Mouse (Mus musculus): ENCODE measurements around the gene Tmem235. TPM values are rescaled to one million over a fixed set of nuclear protein-coding genes. Genes with fewer than 3 reads are reported as not detected.

The Tmem235 gene
- polyA plus RNA-seq, 1 experiment from 2014 or later = not detected

GRCm38 (mm10) chr11:117834086-117834485 lies 26.5 kb upstream of the Tmem235 start:
- H3K27me3 ChIP-seq = no peaks in the 10 kb centered on the region
- WGBS = 87% methylated on average over 8 of the region's 8 CpGs
- no peak overlapping the region for H3K9ac ChIP-seq
- no peaks in the 10 kb centered on the region for H3K9me3 ChIP-seq
- no peaks in the 10 kb centered on the region for H3K36me3 ChIP-seq
- peaks cover 29% of the 10 kb centered on the region for H3K4me1 ChIP-seq
- no peak overlapping the region for H3K4me3 ChIP-seq
- no peak for ATAC-seq (ENCODE audit: borderline replicate concordance, extremely low read depth, low FRiP score, low TSS enrichment)
- no peak overlapping the region for H3K27ac ChIP-seq
- no peak overlapping the region for H3K4me2 ChIP-seq

- Histone ChIP-seq H3K4me3 (peak overlapping the region; percentile 19), H3K36me3 (no peaks in the 10 kb centered on the region), H3K4me1 (peaks cover 10% of the 10 kb centered on the region; the same call in 1 of the 2 replicates), H3K27me3 (no peaks in the 10 kb centered on the region), H3K9ac (no peak overlapping the region), H3K9me3 (no peaks in the 10 kb centered on the region), H3K27ac (no peak overlapping the region), H3K4me2 (peak overlapping the region; percentile 50)
- WGBS = 22% methylated on average over 13 of the region's 13 CpGs
- ATAC-seq (ENCODE audit: borderline replicate concordance, extremely low read depth, low FRiP score, low TSS enrichment) = no peak
These were observed 24.2 kb upstream of the Tmem235 start for GRCm38 (mm10) chr11:117836306-117836705.

- 59% methylated on average over 2 of the region's 2 CpGs for WGBS
- no peaks in the 10 kb centered on the region for H3K9me3 ChIP-seq
- H3K4me3 ChIP-seq = no peak overlapping the region
- H3K27ac ChIP-seq = no peak overlapping the region
- 0 out of 2 replicates have a peak, but pooled peaks cover 4% of the 10 kb centered on the region for H3K4me1 ChIP-seq
- H3K27me3 ChIP-seq = no peaks in the 10 kb centered on the region
- no peak overlapping the region for H3K4me2 ChIP-seq
- no peak; the same call in 1 of the 2 replicates for ATAC-seq (ENCODE audit: borderline replicate concordance, extremely low read depth, low FRiP score, low TSS enrichment)
- no peak overlapping the region for H3K9ac ChIP-seq
- H3K36me3 ChIP-seq = no peaks in the 10 kb centered on the region
These were observed 22.0 kb upstream of the Tmem235 start for GRCm38 (mm10) chr11:117838572-117838971.

- ATAC-seq (ENCODE audit: borderline replicate concordance, extremely low read depth, low FRiP score, low TSS enrichment) = no peak
- WGBS = 75% methylated on average over 1 of the region's 1 CpGs
- no peak overlapping the region for H3K9ac ChIP-seq
- no peak overlapping the region for H3K4me2 ChIP-seq
- H3K4me1 ChIP-seq = 0 out of 2 replicates have a peak, but pooled peaks cover 4% of the 10 kb centered on the region
- H3K27me3 ChIP-seq = no peaks in the 10 kb centered on the region
- no peak overlapping the region for H3K27ac ChIP-seq
- no peaks in the 10 kb centered on the region for H3K9me3 ChIP-seq
- no peaks in the 10 kb centered on the region for H3K36me3 ChIP-seq
- H3K4me3 ChIP-seq = no peak overlapping the region
These were observed 21.5 kb upstream of the Tmem235 start for GRCm38 (mm10) chr11:117839021-117839420.

GRCm38 (mm10) chr11:117840910-117841309 lies 19.6 kb upstream of the Tmem235 start:
- H3K9me3 ChIP-seq = no peaks in the 10 kb centered on the region
- H3K4me2 ChIP-seq = no peak overlapping the region
- no peaks in the 10 kb centered on the region for H3K27me3 ChIP-seq
- no peak for ATAC-seq (ENCODE audit: borderline replicate concordance, extremely low read depth, low FRiP score, low TSS enrichment)
- H3K36me3 ChIP-seq = no peaks in the 10 kb centered on the region
- H3K27ac ChIP-seq = no peak overlapping the region
- 0 out of 2 replicates have a peak, but pooled peaks cover 4% of the 10 kb centered on the region for H3K4me1 ChIP-seq
- WGBS = 32% methylated on average over 1 of the region's 1 CpGs
- no peak overlapping the region for H3K4me3 ChIP-seq
- H3K9ac ChIP-seq = no peak overlapping the region

GRCm38 (mm10) chr11:117843434-117843833 lies 17.1 kb upstream of the Tmem235 start:
- H3K4me2 ChIP-seq = no peak overlapping the region

GRCm38 (mm10) chr11:117844997-117845396 lies 15.6 kb upstream of the Tmem235 start:
- H3K4me3 ChIP-seq = no peak overlapping the region
- no peaks in the 10 kb centered on the region for H3K36me3 ChIP-seq
- H3K27ac ChIP-seq = peak overlapping the region; percentile 25; the same call in 1 of the 2 replicates
- no peaks in the 10 kb centered on the region for H3K27me3 ChIP-seq
- 45% methylated on average over 2 of the region's 2 CpGs for WGBS
- no peak overlapping the region for H3K4me2 ChIP-seq
- peaks cover 19% of the 10 kb centered on the region for H3K4me1 ChIP-seq
- H3K9ac ChIP-seq = no peak overlapping the region
- no peak for ATAC-seq (ENCODE audit: borderline replicate concordance, extremely low read depth, low FRiP score, low TSS enrichment)
- no peaks in the 10 kb centered on the region for H3K9me3 ChIP-seq

More at GRCm38 (mm10) chr11:117843434-117843833, 17.1 kb upstream of the Tmem235 start:
- Histone ChIP-seq H3K9me3 (no peaks in the 10 kb centered on the region), H3K27ac (no peak overlapping the region), H3K9ac (no peak overlapping the region), H3K4me3 (no peak overlapping the region), H3K36me3 (no peaks in the 10 kb centered on the region), H3K4me1 (peaks cover 12% of the 10 kb centered on the region), H3K27me3 (no peaks in the 10 kb centered on the region)
- WGBS = 82% methylated on average over 2 of the region's 2 CpGs
- no peak for ATAC-seq (ENCODE audit: borderline replicate concordance, extremely low read depth, low FRiP score, low TSS enrichment)

- Histone ChIP-seq H3K36me3 (no peaks in the 10 kb centered on the region), H3K4me2 (no peak overlapping the region), H3K4me3 (no peak overlapping the region), H3K9ac (no peak overlapping the region), H3K9me3 (no peaks in the 10 kb centered on the region), H3K27ac (no peak overlapping the region), H3K4me1 (peaks cover 25% of the 10 kb centered on the region), H3K27me3 (no peaks in the 10 kb centered on the region)
- 71% methylated on average over 2 of the region's 2 CpGs for WGBS
- ATAC-seq (ENCODE audit: borderline replicate concordance, extremely low read depth, low FRiP score, low TSS enrichment) = no peak
These were observed 14.9 kb upstream of the Tmem235 start for GRCm38 (mm10) chr11:117845651-117846050.

GRCm38 (mm10) chr11:117846640-117847039 lies 13.9 kb upstream of the Tmem235 start:
- 47% methylated on average over 5 of the region's 5 CpGs for WGBS
- Histone ChIP-seq H3K27me3 (no peaks in the 10 kb centered on the region), H3K9ac (no peak overlapping the region), H3K9me3 (no peaks in the 10 kb centered on the region), H3K27ac (no peak overlapping the region), H3K4me1 (peaks cover 30% of the 10 kb centered on the region), H3K36me3 (peaks cover 6% of the 10 kb centered on the region; the same call in 1 of the 2 replicates), H3K4me2 (no peak overlapping the region), H3K4me3 (no peak overlapping the region)
- no peak for ATAC-seq (ENCODE audit: borderline replicate concordance, extremely low read depth, low FRiP score, low TSS enrichment)

- peaks cover 15% of the 10 kb centered on the region for H3K36me3 ChIP-seq
- no peaks in the 10 kb centered on the region for H3K27me3 ChIP-seq
- WGBS = 72% methylated on average over 7 of the region's 7 CpGs
- peak overlapping the region; percentile 85 for H3K4me2 ChIP-seq
- peak overlapping the region; percentile 79 for H3K4me3 ChIP-seq
- no peak for ATAC-seq (ENCODE audit: borderline replicate concordance, extremely low read depth, low FRiP score, low TSS enrichment)
- no peaks in the 10 kb centered on the region for H3K9me3 ChIP-seq
- H3K27ac ChIP-seq = peak overlapping the region; percentile 99
- H3K4me1 ChIP-seq = peaks cover 30% of the 10 kb centered on the region
- H3K9ac ChIP-seq = peak overlapping the region; percentile 93; the same call in 1 of the 2 replicates
These were observed 12.8 kb upstream of the Tmem235 start for GRCm38 (mm10) chr11:117847593-117848215.

- no peaks in the 10 kb centered on the region for H3K27me3 ChIP-seq
- peak overlapping the region; percentile 79 for H3K4me3 ChIP-seq
- peak overlapping the region; percentile 85 for H3K4me2 ChIP-seq
- H3K27ac ChIP-seq = peak overlapping the region; percentile 99
- ATAC-seq (ENCODE audit: borderline replicate concordance, extremely low read depth, low FRiP score, low TSS enrichment) = peak; percentile 85
- H3K4me1 ChIP-seq = peaks cover 30% of the 10 kb centered on the region
- WGBS = 4% methylated on average over 19 of the region's 19 CpGs
- no peaks in the 10 kb centered on the region for H3K9me3 ChIP-seq
- peak overlapping the region; percentile 93 for H3K9ac ChIP-seq
- H3K36me3 ChIP-seq = peaks cover 23% of the 10 kb centered on the region
These were observed 12.1 kb upstream of the Tmem235 start for GRCm38 (mm10) chr11:117848271-117848984.
